In the genomic region with DNA sequence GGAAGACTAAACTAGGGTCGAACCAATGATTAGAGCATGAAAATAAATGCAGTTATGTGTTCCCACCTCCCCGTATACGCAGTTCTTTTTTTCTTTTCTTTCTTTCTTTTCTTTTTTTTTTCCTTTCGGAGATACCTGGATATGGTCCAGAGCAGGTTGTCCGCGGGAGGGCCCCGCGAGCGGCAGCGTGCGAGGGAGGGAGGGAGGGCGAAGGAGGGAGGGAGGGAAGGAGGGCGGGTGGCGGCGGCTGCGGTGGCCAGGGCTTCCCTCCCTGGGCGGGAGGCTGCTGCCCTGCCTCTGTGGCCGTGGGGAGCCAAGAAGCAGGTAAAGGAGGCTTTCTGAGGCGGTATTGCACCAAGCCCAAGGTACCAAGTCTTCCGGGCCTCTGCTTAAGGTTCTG, we compare ENCODE assay signal across 12 mouse cellular contexts. TPM values are rescaled to one million over a fixed set of nuclear protein-coding genes. Genes with fewer than 3 reads are reported as not detected.
A peak's percentile ranks its signal among the peaks of the same experiment; 100 is the strongest.
DNase-seq lines count a peak whose midpoint lies in the region; ATAC-seq and TF ChIP-seq lines count a peak whose summit lies in the region.
"Had no signal": no experiment of that assay in that cellular context is flagged by ENCODE, and none has a peak within 500 bp of the region (broad histone marks: within the 10 kb centered on the region; RNA-seq: fewer than 3 reads in every experiment).

Gene Hoxc9 (plus strand): TSS at position 269 of the 400 bp plus-strand sequence.

- H3K27me3 ChIP-seq in heart, embryonic 16.5 days (ENCODE audit: control insufficient read depth, insufficient read depth, low read length) = peaks cover 96% of the 10 kb centered on the region
- H3K27me3 ChIP-seq in E14TG2a.4 (ENCODE audit: insufficient read depth, low read length) = peaks cover 99% of the 10 kb centered on the region
- H3K27me3 ChIP-seq in embryonic facial prominence, embryonic 15.5 days = peaks cover 100% of the 10 kb centered on the region
- H3K27me3 ChIP-seq in liver, embryonic 13.5 days = peaks cover 100% of the 10 kb centered on the region
- peaks cover 91% of the 10 kb centered on the region for H3K27me3 ChIP-seq in midbrain, postnatal 0 days (ENCODE audit: insufficient read depth, low read length)

- H3K36me3 ChIP-seq in heart, embryonic 16.5 days (ENCODE audit: control insufficient read depth, insufficient read depth) = no peaks in the 10 kb centered on the region
- no peaks in the 10 kb centered on the region for H3K36me3 ChIP-seq in E14TG2a.4 (ENCODE audit: insufficient read depth, low read length)
- no peaks in the 10 kb centered on the region for H3K36me3 ChIP-seq in embryonic facial prominence, embryonic 15.5 days
- no peaks in the 10 kb centered on the region for H3K36me3 ChIP-seq in liver, embryonic 13.5 days
- H3K36me3 ChIP-seq in midbrain, postnatal 0 days (ENCODE audit: insufficient read depth, low read length) = no peaks in the 10 kb centered on the region
- H3K36me3 ChIP-seq: midbrain, embryonic 10.5 days had no signal

- ATAC-seq in heart, embryonic 16.5 days (replicated peaks; ENCODE audit: extremely low read depth, insufficient read depth, low FRiP score) = no peak
- ATAC-seq in embryonic facial prominence, embryonic 15.5 days (ENCODE audit: insufficient number of reproducible peaks, low FRiP score, low TSS enrichment, low read depth) = no peak
- no peak for ATAC-seq in liver, embryonic 13.5 days (ENCODE audit: low read depth)
- ATAC-seq in midbrain, postnatal 0 days (ENCODE audit: low FRiP score) = no peak

- peak within 1 kb of the TSS; percentile 39 for H3K4me3 ChIP-seq in heart, embryonic 16.5 days (ENCODE audit: low read length)
- peak within 1 kb of the TSS; percentile 37; the same call in 1 of the 2 replicates for H3K4me3 ChIP-seq in E14TG2a.4 (replicated peaks; ENCODE audit: low read length)
- peak within 1 kb of the TSS; percentile 19 for H3K4me3 ChIP-seq in embryonic facial prominence, embryonic 15.5 days (replicated peaks)
- peak within 1 kb of the TSS; percentile 23 for H3K4me3 ChIP-seq in liver, embryonic 13.5 days (replicated peaks)
- H3K4me3 ChIP-seq in midbrain, postnatal 0 days (ENCODE audit: low read depth, low read length) = no peak within 1 kb of the TSS
- H3K4me3 ChIP-seq: midbrain, embryonic 10.5 days had no signal

- H3K4me2 ChIP-seq in heart, embryonic 16.5 days (ENCODE audit: low read depth, low read length) = peak within 1 kb of the TSS; percentile 50
- peak within 1 kb of the TSS; percentile 12 for H3K4me2 ChIP-seq in embryonic facial prominence, embryonic 15.5 days (replicated peaks)
- peak within 1 kb of the TSS; percentile 32; the same call in 1 of the 2 replicates for H3K4me2 ChIP-seq in liver, embryonic 13.5 days
- H3K4me2 ChIP-seq in midbrain, postnatal 0 days (ENCODE audit: low read depth, low read length, poor library complexity, severe bottlenecking) = no peak within 1 kb of the TSS

- no peak within 1 kb of the TSS for H3K27ac ChIP-seq in heart, embryonic 16.5 days (ENCODE audit: low read length)
- H3K27ac ChIP-seq in embryonic facial prominence, embryonic 15.5 days (replicated peaks) = no peak within 1 kb of the TSS
- H3K27ac ChIP-seq in liver, embryonic 13.5 days = no peak within 1 kb of the TSS
- H3K27ac ChIP-seq in midbrain, postnatal 0 days (ENCODE audit: low read depth, low read length) = no peak within 1 kb of the TSS
- H3K27ac ChIP-seq: midbrain, embryonic 10.5 days had no signal

- no peak for DNase-seq in heart, adult 18-20 months
- no peak for DNase-seq in liver, embryonic 13.5 days
- no peak for DNase-seq in adrenal gland, postnatal 25 days
- no peak for DNase-seq in midbrain, postnatal 0 days (ENCODE audit: low spot score)
- DNase-seq in frontal cortex, postnatal 10 days (ENCODE audit: low spot score in 2 of 2) = no peak
- DNase-seq: gastrocnemius, postnatal 10 days had no signal

- under 1% methylated on average over 19 of the region's 20 CpGs for WGBS in heart, embryonic 16.5 days
- whole genome bisulfite sequencing in embryonic facial prominence, embryonic 15.5 days = 4% methylated on average over 19 of the region's 20 CpGs
- 0% methylated on average over 11 of the region's 20 CpGs for WGBS in liver, embryonic 13.5 days (ENCODE audit: insufficient replicate concordance)
- 2% methylated on average over 7 of the region's 20 CpGs for WGBS in midbrain, postnatal 0 days

- no peak for TF ChIP-seq CTCF in E14TG2a.4 (conservative IDR thresholded peaks at IDR 0.05; ENCODE audit: low read length)
- TF ChIP-seq CTCF in midbrain, postnatal 0 days (IDR thresholded peaks at IDR 0.05) = no peak

- no peaks in the 10 kb centered on the region for H3K9me3 ChIP-seq in heart, embryonic 16.5 days (replicated peaks; ENCODE audit: control insufficient read depth, low read length)
- peaks cover 13% of the 10 kb centered on the region; the same call in 1 of the 2 replicates for H3K9me3 ChIP-seq in E14TG2a.4 (ENCODE audit: low read length)
- no peaks in the 10 kb centered on the region for H3K9me3 ChIP-seq in embryonic facial prominence, embryonic 15.5 days (replicated peaks)
- H3K9me3 ChIP-seq in liver, embryonic 13.5 days (replicated peaks) = no peaks in the 10 kb centered on the region
- H3K9me3 ChIP-seq in midbrain, postnatal 0 days (ENCODE audit: low read length) = no peaks in the 10 kb centered on the region
- H3K9me3 ChIP-seq: midbrain, embryonic 10.5 days had no signal

- H3K4me1 ChIP-seq in heart, embryonic 16.5 days (ENCODE audit: control insufficient read depth, insufficient read depth, low read length) = no peaks in the 10 kb centered on the region
- peaks cover 41% of the 10 kb centered on the region for H3K4me1 ChIP-seq in E14TG2a.4 (replicated peaks; ENCODE audit: low read depth, low read length)
- H3K4me1 ChIP-seq in embryonic facial prominence, embryonic 15.5 days = peaks cover 10% of the 10 kb centered on the region; the same call in 1 of the 2 replicates
- H3K4me1 ChIP-seq in liver, embryonic 13.5 days (replicated peaks) = no peaks in the 10 kb centered on the region
- H3K4me1 ChIP-seq in midbrain, postnatal 0 days (ENCODE audit: insufficient read depth, low read length) = no peaks in the 10 kb centered on the region

- no peak within 1 kb of the TSS; the same call in 1 of the 2 replicates for H3K9ac ChIP-seq in heart, embryonic 16.5 days (ENCODE audit: low read length)
- no peak within 1 kb of the TSS for H3K9ac ChIP-seq in embryonic facial prominence, embryonic 15.5 days
- no peak within 1 kb of the TSS for H3K9ac ChIP-seq in liver, embryonic 13.5 days
- no peak within 1 kb of the TSS for H3K9ac ChIP-seq in midbrain, postnatal 0 days (replicated peaks; ENCODE audit: low read length, poor library complexity, severe bottlenecking)

RNA-seq across cellular contexts. Expression of gene Hoxc9, which starts in this region (rescaled TPM):
- not detected in 2 replicates for polyA plus RNA-seq in heart, embryonic 16.5 days (2015; fragmentation: Nextera tagmentation; extraction: Ambion mirVana)
- total RNA-seq in heart, adult 18-20 months (2021) = not detected
- not detected in 2 replicates for polyA plus RNA-seq in embryonic facial prominence, embryonic 15.5 days (2015; fragmentation: Nextera tagmentation; extraction: Ambion mirVana)
- 0.07 TPM in 1 of 2 replicates, not detected in the other for polyA plus RNA-seq in liver, embryonic 13.5 days (2015; fragmentation: Nextera tagmentation; extraction: Ambion mirVana)
- total RNA-seq in adrenal gland, postnatal 25 days (2021) = 0.85 and 1.5 TPM in 2 replicates
- not detected in 2 replicates for total RNA-seq in midbrain, postnatal 0 days (2014; rRNA removed)
- not detected in 2 replicates for polyA plus RNA-seq in midbrain, postnatal 0 days (2015; fragmentation: Nextera tagmentation; extraction: Ambion mirVana)
- total RNA-seq: layer of hippocampus, adult 18-20 months had no signal
- polyA plus RNA-seq: embryonic facial prominence, embryonic 14.5 days; midbrain, embryonic 10.5 days had no signal
